Mouse (Mus musculus) layer of hippocampus, adult 9-11 months (tissue): ENCODE data around the gene Lsm14b.

Source experiments
- DNase-seq: peaks from one replicate; pipeline ENCODE4 v3.0.0; 2022

Lsm14b gene

DNA sequence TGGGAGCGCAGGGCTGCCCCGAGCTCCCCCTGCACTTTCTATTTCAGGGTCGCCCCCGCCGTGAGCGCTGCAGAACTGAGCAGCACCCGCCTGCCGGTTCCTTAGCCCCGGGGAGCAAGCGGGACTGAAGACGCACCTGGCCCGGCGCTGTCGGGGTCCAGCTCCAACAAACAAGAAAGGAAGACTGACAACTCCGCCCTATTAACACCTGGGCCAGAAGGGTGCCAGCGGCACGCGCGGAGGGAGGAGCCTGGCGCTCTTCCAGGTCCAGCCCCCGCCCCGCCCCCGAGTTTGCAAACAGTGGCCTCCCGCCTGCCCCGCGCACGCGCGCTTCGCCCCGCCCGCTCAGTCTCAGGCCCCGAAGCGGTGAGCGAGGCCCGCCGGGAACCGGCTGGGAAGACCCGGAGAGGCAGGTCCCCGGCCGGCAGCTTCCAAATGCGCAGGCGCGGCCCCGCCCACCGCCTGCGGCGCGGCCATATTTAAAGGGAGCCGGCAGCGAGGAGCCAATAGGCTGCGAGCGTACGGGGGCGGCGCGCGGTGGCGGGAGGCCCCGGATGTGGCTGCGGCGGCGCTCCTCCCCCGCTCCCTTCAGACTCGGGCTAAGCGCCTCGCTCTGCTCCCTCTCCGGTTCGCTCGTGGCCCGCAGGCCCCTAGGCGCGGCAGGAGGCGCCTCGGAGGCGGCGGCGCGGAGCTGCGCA lies at the start of gene Lsm14b:
Lsm14b (plus strand) TSS at position 587 of the 698 bp plus-strand sequence.
- DNase-seq: peak; percentile 99

DNA sequence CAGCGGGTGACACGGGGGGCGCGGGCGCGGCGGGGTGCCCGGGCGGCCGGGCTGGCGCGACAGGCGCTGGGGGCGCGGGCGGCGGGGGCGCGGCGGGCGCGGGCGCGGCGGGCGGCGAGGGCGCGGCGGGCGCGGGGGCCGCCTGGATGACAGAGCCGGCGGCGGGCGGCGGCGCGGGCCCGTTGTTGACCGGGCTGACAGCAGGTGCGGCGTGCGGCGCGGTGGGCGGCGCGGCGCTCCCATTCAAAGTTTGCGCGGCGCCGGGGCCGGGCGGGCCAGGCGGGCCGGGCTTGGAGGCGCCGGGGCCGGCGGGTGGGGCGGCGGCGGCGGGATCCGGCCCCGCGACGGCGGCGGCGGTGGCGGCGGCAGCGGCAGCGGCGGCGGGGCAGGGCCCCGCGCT lies 48.9 kb upstream of the Lsm14b start:
- DNase-seq: no peak

DNA sequence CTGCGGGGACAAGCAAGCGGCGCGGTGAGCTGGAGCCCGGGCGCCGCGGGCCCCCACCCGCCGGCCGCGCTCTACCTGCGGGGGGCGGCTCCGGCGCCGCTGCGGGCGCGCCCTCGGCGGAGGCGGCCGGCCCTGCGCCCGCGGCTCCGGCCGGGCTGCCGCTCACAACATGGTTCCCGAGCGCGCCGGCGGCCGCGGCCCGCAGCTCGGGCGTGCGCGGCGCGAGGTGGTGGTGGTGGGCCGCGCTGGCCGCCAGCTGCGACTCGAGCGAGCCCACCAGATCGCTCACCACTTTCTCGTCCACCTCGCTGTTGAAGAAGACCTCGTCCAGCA lies 48.5 kb upstream of the Lsm14b start:
- no peak for DNase-seq

GRCm38 (mm10) chr2:179976628-179977343 lies 48.0 kb upstream of the Lsm14b start, which contains the start of gene Taf4:
Gene Taf4, minus strand, starts transcription at chr2:179976646.
- peak; percentile 87 for DNase-seq

GRCm38 (mm10) chr2:179977344-179978025 lies 47.3 kb upstream of the Lsm14b start:
- peak; percentile 32 for DNase-seq

- no peak for DNase-seq
Measured at GRCm38 (mm10) chr2:179978250-179978649, 46.5 kb upstream of the Lsm14b start.

- DNase-seq: peak; percentile 48
Measured at GRCm38 (mm10) chr2:179979836-179980235, 45.0 kb upstream of the Lsm14b start.

DNA sequence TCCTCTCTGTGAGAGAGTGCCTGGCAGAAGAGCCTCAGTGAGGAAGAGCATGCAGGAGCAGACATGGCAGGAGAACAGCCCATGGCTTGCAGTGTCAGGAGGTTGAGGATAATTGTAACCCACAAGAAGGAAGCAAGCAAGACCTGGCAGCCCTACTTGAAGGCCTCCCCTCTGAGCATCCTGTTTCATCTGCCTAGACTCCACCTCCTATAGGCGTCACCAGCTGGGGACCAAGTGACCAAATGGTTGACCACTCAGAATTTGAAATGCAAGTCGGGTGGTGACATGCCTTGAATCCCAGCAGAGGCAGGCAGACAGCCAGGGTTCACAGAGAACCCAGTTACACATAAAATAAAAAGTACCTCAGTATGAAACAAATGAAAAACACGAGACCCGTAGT lies 44.2 kb upstream of the Lsm14b start:
- DNase-seq: no peak

DNA sequence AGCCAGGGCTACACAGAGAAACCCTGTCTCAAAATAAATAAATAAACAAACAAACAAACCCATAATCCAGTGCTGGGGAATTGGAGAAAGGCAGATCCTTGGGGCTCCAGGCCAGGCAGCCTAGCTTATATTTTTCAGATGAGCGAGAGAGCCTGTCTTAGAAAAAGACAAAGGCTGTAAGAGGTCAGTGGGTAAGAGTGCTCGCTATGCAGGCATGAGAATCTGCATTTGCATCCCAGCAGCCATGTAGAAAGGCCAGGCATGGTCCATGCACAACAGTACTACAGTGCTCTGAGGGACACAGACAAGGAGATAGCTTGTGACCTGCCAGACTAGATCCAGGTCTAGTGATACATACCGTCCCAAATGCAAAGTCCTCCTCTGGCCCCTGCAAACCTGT lies 42.1 kb upstream of the Lsm14b start:
- no peak for DNase-seq

DNA sequence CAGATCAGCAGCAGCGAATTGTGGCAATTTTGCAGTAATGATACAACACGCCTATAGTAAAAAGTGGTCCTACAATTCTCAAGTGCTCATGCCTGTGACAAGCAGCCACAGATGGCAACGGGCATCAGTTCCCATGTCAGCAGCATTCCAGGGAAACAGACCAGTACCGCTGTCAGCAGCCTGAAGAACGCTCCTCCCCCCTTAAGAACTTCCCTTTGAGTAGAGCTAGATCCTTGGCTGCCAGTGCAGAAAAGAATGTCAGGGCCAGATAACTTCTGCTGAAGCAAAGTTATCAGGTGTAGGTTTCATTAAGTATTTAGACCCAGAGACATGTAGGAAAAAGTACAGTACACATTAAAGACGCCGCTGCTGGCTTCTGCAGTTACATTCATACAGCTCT lies 40.0 kb upstream of the Lsm14b start:
- no peak for DNase-seq

DNA sequence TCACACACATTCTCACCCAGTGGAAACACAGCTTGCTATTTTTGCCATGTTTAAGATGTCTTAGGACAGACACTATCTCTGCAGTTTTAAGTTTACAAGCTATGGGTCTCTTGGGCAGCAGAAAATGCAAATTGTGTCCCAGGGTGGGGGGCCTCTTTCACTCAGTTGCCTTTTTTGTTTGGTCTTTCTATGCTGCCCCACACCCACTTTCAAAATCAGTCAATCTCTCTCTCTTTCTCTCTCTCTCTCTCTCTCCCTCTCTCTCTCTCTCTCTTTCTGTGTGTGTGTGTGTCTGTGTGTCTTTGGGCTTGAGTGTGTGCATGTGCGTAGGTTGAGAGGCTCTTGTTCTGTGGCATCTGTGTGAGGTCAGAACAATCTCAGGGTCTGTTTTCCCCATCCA lies 39.1 kb upstream of the Lsm14b start:
- DNase-seq: no peak

DNA sequence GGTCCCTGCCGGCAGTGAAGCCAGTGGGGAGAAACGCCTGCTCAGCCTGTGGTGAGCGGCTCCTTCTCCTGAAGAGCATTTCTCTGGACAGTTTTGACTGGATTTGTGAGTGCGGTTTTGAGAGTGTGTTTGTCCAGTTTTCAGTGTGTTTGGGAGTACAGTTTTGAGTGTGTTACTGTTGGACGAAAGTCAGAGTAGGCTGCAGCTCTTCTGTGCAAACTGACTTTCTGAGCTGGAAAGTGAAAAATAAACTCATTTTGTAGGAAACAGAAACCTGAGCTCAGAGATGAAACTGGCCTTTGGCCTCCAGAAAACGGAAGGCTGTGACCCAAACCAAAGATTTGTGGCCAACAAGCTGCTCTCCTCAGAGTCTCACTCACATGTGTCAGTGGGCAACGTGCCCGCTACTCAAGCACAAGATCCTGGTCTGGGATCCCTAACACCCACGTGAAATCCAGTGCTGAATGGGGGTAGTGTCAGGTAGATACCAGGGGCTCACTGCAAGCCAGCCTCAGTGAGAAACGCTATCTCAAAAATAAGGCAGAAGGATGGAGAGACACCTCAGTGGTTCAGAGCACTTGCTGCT lies 38.3 kb upstream of the Lsm14b start:
- no peak for DNase-seq

DNA sequence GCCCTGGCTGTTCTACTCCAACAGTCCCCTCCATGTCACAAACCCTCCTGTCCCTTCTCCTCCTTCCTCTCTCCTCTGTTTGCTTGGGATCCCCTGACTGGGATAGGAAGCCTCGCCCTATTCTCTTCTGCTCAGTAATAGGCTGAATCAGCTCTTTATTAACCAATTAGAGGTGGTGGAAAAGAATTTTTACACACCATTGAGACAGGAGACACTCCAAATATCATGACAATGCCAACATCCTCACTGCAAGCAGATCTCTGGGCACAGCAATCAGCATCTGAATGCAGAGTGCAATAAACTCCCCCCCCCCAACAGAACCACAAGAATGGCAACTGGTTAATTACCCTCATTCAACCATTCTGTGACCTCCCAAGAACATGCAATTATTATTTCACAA lies 35.7 kb upstream of the Lsm14b start:
- no peak for DNase-seq

DNA sequence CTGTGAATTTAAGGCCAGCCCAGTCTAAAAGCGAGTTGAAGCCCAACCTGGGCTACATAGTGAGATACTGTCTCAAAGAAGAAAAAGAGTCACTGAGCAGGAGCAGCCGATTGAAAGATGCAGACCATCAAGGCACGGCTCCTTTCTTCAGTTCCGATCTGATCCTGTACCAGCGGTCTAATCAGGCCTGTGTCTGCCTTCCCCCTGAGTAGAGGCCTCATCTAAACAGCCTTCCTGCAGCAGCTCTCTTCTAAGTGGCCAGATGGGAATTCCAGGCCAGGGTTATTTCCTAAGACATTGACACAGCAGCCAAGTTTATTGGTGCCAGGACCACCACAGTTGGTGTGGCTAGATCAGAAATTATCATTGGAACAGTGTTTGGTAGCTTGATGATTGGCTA lies 31.7 kb upstream of the Lsm14b start:
- DNase-seq: no peak

- no peak for DNase-seq
Measured at GRCm38 (mm10) chr2:179998431-179998830, 26.4 kb upstream of the Lsm14b start.

DNA sequence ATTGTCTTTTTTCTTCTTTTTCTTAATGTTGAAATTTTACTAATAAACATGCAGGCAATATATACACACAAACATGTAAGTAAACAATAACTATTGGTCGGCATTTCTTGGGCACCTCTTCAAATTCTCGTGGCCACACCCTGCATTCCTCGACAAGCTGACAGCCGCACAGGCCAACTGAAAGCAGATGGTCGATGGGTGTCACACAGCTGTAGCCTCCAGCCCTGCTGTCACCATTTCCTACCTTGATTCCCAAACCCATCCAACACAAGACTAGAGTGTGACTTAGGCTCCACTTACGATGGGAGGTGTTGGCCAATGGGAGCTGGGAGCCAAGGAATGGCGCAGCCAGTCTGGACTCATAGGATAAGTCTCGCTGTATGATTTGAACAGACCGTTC lies 23.2 kb upstream of the Lsm14b start:
- no peak for DNase-seq

DNA sequence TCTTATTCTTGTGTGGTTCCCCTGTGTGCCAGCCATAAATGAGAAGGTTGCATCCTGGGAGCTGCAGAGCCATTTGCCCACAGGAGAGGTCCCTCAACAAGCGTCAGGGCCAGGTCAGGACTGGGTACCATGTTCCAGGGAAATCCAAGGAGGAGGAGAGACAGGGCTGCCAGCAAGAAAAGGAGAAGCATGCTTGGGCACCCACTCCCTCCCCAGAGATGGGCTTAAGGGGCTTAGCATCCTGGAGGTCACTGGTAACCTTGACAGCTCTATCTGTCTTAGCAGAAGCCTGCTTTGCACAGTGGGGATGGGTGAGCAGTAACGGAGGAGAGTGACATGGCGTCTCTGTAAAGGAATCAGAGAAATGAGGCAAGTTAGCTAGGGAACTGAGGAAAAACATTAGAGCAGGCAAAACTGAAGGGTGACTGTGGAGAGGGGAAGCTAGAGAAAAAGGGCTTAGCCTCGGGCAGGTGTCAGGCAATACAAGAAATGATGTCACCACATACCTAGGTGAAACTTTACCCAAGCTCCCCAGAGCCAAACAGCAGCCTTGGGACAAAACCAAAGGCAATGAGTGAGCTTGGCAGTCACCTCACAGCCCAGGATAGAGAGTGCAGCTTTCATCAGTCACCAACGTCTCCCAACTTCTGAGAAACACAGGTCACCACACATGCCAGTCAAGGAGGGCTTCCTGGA lies 19.0 kb upstream of the Lsm14b start:
- no peak for DNase-seq

DNA sequence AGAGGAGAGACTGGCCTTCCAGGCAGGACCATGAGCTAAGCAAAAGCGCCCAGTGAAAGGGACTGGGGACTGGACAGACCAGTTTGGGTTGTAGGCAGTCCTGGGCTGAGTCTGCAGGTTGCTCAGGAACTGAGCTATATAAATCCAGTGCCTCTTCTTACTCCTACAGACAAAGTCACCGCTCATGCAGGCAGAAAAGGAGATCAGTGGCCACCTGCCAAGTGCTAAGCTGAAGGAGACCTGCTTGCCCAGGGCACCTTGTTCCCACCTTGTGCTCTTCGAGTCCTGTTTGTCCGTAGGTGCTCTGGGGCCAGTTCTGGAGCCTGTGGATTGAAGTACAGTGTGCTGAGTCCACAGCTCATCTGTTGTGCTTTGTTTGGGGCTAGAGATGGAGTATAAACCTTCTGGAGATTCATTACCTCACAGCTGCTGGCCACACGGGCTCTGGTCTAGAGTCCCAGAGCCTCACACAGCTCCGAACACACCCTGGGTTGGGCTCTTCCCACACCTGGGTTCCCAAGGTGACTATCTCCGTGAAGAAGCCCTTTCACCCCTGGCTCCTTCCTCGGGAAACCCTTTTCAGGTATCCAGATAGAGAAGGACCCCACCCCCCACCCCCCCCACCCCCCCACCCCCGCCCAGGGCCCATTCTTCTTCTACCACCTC lies 18.3 kb upstream of the Lsm14b start:
- DNase-seq: no peak

GRCm38 (mm10) chr2:180010686-180011085 lies 14.1 kb upstream of the Lsm14b start:
- DNase-seq: no peak

DNA sequence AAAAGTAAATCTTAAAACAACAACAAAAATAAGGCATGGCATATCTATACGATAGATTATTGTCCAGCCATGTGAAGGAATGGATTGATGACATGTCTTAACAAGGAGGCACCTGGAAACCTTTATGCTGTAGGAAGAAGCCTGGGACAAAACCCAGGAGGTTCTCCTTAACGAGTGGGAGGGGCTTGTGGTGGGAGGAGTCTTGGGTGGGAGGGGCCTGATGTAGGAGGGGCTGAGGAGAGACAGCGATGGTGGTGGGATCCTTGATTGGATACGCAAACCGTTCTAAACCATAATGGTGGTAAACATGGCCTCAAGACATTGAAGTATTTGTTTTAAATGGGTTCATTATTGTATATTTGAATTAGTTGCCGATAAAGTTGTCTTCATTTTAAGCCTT lies 13.4 kb upstream of the Lsm14b start:
- DNase-seq: no peak

DNA sequence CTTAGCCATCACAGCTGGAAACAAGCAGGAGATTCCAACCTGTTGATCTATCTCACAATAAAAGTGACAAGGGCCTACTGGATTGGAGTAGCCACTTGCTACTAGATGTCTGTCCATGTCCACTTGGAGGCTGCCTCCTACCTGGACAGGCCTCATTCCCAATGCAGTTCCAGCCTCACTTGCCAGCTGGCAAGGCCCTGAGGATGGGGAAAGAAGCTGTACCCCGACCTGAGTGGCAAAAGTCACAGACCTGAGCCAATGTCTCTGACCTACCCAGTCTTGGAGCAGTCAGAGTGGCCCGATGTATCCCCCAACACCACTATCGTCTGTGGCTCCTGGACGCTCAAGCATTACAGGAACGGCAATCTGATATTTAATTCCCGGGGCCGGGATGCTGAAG lies 11.1 kb upstream of the Lsm14b start:
- no peak for DNase-seq

- no peak for DNase-seq
Measured at GRCm38 (mm10) chr2:180017632-180018031, 7.2 kb upstream of the Lsm14b start.

GRCm38 (mm10) chr2:180018573-180018972 lies 6.2 kb upstream of the Lsm14b start:
- no peak for DNase-seq
